Mouse (Mus musculus): Measurements from ENCODE around the gene Ccm2.

Gene Ccm2

DNA sequence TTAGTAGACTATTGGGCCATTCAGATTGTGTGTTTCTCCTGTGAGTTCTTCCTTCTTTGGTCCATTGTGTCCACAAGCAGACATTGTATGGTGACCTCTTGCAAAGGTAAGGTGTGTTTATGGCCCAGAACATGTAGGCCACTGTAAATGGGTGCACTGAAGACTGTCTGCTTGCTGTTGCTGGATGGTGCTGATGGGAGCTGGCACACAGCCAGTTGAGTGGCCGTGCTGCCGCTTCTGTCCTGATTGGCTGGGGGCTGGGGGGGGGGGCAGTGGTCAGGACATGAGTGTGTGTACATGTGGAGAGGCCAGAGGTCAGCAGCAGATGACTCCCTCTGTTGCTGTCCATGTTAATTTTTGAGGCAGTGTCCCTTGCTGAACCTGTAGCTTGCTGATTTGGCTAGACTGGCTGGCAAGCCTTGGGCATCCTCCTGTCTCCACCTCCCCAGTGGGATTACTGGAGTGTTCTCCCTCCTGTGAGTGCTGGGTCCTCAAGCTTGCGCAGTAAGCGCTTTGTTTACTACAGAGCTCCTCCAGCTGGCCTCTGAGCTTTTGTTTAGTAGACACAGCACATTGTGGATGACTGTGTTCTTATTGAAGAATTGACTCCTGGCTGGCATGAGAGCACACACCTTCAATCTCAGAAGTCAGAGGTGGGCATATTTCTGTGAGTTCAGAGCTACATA is 33.5 kb downstream of the Ccm2 start:
- no peak for DNase-seq (ENCODE audit: low spot score in 2 of 2)

DNA sequence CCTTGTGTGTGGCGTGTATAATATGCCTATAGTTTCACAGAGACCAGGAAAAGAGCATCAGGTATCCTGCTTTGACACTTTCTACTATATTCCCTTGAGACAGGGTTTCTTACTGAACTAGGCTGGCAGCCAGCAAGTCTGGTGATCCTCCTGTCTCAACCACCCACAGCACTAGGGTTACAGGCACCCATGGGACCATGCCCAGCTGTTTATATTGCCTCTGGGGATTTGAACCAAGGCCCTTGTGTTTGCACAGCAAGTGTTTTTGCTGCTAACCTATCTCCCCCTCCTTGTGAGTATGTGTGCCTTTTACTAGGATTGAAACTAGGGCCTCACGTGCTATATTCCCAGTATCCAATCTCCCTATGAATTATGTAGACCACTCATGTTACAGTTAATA is 34.9 kb downstream of the Ccm2 start:
- no peak for DNase-seq (ENCODE audit: low spot score in 2 of 2)

DNA sequence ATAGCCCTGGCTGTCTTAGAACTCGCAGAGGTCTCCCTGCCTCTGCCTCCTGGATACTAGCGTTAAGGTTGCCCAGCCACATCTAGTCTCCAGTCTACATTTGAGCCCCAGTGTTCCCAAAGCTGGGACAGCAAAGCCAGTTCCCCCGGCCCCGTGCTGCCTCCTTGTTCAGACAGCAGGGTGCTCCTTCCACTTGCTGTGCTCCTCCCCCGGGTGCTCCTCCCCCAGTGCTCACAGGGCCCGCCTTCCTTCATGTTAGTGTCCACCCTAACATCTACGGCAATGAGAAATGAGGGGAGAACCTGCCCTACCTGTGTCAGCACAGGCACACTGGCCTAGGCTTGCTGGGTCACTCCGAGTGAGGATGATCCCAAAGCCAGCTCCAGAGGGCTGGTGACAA is 39.1 kb downstream of the Ccm2 start:
- no peak for DNase-seq (ENCODE audit: low spot score in 2 of 2)

DNA sequence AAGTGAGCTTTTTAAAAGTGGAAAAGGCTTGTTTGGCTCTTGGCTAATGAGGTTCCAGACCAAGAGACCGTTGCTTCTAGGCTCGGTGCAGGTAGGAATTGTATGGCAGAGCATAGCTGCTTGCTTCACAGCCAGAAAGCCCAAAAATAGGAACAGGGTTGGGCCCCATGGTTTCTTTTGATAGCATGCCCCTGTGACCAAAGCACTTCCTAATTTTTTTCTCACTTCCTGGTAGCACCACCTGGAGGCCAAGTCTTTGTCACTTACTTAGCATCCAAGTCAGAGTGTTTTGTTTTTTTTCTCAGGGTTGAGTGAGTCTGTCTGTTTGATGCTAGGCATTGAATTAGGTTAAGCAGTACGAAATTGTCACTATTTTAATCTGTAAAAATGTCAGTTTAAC is 40.0 kb downstream of the Ccm2 start:
- no peak for DNase-seq (ENCODE audit: low spot score in 2 of 2)

DNA sequence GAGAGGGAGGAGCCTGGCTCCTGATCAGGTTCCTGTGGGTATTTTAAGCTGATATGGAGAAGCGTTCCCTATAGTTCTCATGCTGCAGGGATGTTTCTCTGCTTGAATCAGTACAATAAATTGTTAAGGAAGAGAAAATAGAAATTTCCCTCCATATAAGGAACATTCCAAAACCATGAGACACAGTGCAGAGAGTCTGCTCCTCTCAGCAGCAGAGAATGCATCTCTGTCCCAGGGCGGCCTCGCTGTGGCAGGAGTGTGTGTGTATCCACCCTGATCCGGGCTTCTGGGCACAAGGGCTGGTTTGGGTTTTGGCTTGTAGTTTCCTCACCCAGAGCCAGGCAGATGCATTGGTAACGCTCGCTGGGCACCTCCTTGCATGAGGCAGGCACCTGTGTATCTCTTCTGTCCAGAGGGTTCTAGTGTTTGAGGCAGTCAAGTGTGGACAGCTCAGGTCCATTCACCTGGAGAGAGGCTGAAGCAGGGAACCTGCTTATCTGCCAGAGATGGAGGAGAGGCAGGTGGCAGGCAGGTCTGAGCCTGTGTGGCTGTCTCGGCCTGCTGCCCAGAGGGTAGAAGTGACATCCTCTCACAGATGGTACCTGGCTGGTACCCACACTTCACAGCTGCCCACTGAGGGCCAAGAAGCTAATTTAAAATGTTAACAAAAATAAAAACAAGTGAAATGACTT is 40.7 kb downstream of the Ccm2 start:
- no peak for DNase-seq (ENCODE audit: low spot score in 2 of 2)

DNA sequence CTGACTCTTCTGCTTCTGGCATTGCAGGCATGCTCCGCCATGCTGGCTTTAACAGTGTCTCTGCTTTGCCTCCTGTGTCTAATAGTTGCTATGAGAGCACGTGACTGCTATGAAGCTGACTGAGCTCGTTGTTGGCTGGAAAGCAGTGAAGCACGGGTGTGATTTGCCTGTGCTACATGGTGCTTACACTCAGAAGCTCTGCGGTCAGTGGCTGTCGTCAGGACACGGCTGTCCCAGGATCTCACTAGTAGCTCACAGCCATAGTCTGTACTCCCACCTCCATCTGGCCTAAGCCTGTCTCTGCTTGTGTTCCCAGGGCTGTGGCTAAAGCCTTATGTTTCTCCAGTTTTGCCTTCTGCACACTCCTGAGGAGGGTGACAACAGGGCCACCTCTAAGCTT is 41.6 kb downstream of the Ccm2 start:
- no peak for DNase-seq (ENCODE audit: low spot score in 2 of 2)

DNA sequence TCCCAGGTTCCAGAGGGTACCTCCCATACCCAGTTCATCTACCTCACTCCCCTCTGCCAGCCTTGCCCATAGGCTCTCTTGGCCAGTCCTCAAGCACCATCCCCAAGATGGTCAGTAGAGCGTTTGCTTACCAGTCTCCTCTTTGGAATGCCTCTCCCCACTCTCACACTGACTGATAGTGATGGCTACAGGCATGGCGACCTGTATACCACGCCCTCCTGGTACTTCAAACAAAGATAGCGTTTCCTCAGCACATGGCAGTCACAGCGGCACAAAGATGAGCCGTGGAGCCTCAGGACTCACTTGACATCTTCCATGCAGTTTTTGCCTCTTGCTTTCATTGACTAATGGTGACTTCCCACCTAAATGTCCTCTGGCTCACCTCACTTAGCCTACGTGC is 43.2 kb downstream of the Ccm2 start:
- DNase-seq (ENCODE audit: low spot score in 2 of 2) = no peak

DNA sequence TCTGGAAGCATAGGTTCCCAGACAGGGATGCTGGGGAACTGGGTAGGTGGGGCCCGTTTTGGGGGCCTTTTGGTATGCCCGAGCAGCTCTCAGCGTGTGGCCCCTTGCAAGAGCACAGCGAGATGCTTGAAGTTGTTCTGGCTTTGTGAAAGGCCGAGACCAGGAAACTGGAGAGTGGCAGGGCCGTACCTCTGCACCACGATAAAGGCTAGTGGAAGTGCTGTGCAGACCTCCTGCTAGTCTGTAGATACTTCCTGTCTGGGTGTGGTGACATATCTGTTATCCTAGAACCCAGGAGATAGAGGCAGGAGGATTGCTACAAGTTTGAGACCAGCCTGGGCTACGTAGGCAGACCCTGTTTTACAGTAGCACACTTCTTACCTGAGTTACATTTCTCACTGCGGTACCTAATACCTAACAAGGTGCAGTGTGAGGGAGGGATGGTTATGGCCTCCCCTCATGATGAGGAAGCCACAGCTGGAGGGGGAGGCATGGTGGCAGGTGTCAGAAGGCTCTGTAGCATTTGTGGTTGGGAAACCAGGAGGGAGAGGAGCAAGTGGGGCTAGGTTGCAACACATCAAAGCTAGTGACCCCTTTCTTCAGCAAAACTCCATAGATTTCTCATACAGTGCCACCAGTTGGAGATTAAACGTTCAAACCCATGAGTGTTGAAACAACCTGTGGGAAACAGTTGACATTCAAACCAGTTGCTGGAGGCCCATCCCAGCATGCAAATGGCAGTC is 44.4 kb downstream of the Ccm2 start:
- no peak for DNase-seq (ENCODE audit: low spot score in 2 of 2)

DNA sequence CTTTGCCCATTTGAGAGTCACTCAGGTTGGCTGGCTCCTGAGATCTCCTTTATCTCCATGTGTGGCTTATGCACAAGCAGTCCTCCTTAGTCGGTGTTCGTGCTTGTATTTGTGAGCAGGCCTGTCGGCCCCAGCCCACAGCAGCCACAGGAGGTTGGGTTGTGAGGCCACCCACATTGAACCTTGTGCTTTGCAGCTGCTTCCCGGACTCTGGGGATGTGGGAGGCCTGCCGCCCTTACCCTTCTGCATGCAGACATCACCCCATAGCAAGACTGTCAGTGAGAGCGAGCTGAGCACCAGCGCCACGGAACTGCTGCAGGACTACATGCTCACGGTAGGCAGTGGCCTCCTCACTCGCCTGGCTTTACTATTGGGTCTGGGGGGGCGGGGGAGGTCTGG is 46.7 kb downstream of the Ccm2 start:
- DNase-seq (ENCODE audit: low spot score in 2 of 2) = no peak

DNA sequence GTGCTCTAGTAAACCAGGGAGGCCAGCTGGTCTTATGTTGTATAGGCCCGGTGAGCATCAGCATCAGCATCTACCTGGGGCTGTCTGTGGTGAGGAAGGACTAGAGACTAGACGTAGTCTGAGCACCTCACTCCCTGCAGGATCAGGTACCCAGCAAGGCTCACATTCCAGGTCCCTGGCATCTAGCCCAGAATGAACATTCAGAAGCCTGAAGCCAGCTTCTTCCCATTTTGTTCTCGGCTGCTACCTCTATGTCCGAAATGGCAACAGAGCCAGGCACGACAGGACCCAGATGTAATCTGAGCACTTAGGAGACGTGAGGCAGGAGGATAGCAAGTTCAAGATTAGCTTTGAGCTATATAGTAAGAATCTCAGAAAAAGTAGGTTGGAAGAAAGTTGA is 48.2 kb downstream of the Ccm2 start:
- no peak for DNase-seq (ENCODE audit: low spot score in 2 of 2)

DNA sequence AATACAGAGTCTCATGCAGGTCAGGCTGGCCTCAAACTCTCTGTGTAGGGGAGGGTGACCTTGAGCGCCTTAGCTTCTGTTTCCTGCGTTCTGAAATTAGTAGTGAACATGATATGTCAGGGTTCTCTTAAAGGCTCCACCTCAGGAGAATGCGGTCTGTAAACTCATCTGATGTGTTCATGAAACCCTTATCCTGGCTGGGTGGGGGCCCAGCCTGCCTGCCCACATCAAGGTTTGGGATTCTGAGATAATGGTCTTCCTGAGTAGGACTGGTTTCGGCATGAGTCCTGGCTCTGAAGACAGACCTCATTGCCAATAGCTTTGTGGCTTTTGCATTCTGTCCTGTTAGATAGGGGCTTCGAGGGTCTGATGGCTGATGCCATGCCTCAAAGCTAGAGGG is 48.7 kb downstream of the Ccm2 start:
- DNase-seq (ENCODE audit: low spot score in 2 of 2) = no peak

DNA sequence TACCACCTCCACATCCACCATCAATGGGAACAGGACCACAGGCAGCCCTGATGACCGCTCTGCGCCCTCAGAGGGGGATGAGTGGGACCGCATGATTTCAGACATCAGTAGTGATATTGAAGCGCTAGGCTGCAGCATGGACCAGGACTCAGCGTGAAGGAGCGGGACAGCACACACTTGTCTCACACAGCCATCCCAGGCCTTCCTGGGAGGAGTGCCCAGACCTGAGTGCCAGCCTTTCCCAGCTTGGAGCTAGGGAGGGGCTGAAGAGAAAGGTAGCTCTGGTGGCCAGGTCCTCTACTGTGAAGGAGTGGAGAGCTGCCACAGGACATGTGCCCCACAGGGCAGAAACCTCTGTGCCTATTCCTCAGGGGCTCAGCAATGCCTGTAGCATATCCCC is 49.5 kb downstream of the Ccm2 start:
- no peak for DNase-seq (ENCODE audit: low spot score in 2 of 2)

DNA sequence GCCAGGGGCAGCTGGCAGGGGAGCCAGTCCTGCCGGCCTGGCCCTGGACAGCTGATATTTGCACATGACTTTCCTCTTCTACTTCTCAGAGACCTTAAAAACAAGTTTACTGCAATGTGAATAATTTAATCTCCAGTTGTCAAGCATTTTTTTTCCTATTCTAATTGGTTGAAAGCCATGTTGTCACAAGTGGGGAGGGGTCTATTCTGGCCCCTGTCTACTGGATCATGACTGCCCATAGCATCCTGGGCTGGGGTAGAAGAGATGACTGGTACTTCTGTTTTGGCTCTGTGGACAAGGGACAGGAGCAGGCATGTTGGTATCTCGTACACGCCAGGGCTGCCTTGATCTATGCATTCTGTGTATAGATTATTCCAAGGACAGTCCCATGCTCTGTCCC is 49.9 kb downstream of the Ccm2 start:
- DNase-seq (ENCODE audit: low spot score in 2 of 2) = no peak

DNA sequence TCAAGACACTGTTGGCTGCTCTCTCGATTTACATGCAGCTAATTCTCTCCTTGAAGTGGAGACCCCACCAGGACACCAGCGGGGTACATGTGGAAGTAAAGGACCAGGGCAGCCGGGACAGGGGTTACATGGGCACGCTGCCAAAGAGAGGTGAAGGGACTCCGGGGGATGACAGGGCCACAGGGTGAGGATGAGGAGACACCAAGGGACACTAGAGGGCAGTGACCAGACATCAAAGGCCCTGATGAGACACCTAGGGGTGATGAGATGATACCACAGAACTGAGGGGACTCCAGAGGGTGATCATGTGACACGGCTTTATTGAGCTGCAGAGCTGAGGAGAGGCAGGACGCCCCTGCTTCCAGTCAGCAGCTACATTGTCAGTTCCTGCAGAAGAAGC is 50.8 kb downstream of the Ccm2 start:
- no peak for DNase-seq (ENCODE audit: low spot score in 2 of 2)

DNA sequence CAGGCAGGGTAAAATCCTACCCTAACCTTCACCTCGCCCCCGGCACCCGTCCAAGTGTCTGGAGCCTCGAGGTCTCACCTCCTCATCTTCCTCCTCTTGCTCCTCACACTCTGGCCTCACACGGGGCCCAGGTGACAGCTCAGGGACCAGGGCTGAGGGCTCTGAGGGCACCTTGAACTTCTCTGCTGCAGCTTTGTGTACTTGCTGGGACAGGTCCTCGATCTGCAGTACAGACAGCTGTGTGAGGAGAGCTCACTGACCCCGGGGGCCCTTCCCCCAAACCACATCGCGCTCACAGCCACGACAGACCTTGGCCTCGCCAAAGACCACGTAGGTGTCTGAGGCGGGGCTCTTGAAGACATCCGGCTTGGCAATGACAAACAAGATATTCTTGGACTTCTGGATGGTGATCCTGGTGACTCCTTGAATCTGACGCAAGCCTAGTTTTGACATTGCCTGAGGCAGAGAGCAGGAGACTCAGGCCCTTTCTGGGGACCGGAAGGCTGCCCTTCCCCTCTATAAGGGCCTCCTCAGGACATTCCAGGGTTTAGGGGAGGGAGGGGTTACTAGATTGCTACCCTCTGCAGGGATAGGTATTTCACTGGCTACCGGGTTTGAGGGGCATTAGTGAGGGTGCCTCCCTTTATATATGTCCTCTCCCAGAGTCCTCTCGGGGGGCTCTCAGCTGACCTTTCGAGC is 51.7 kb downstream of the Ccm2 start:
- no peak for DNase-seq (ENCODE audit: low spot score in 2 of 2)

DNA sequence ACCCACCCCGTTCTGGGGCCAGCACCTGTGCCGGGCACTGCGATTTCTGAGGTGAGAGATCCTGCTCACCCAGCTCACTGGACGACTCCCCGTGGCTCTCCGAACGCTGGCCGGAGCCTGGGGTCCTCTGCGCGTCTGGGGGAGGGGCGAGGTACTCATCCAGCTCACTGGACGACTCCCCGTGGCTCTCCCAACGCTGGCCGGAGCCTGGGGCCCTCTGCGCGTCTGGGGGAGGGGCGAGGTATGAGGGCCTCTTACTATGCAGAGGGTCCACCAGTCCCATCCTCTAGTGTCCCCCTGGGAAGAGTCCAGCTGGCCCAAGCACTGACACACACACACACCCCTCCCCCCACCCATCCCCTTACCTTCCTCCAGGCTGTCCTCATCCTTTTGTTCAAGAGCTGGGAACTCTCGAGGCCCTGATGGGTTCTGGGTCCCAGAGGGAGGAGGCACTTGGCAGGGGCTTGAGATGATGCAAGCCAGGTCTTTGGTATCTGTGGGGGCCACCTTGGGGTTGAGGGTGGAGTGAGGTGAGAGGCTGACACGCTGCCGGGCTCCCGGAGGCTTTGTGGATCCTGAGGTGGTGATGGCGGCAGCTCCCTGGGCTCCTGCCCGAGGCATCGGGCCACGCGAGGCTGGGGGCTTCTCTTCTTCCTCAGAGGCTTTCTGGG is 52.5 kb downstream of the Ccm2 start:
- DNase-seq (ENCODE audit: low spot score in 2 of 2) = no peak

DNA sequence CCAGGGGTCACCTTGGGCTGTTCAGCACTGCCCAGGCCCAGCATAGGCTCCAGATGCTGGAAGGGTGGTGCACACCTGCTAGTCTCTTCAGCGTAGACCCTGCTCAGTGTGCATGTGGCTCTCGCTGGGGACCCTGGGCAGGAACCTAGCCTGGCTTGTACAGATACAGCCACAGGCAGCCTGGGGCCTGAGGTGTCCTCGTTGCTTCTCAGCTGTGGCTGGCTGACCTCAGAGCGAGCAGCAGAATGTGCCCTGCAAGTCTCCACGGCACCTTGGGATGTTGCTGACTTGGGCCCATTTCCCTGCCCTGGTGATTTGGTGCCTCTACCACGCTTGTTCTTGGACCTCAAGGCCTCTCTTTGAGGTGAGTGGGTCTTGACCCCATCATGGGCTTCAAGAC is 53.1 kb downstream of the Ccm2 start:
- DNase-seq (ENCODE audit: low spot score in 2 of 2) = no peak

DNA sequence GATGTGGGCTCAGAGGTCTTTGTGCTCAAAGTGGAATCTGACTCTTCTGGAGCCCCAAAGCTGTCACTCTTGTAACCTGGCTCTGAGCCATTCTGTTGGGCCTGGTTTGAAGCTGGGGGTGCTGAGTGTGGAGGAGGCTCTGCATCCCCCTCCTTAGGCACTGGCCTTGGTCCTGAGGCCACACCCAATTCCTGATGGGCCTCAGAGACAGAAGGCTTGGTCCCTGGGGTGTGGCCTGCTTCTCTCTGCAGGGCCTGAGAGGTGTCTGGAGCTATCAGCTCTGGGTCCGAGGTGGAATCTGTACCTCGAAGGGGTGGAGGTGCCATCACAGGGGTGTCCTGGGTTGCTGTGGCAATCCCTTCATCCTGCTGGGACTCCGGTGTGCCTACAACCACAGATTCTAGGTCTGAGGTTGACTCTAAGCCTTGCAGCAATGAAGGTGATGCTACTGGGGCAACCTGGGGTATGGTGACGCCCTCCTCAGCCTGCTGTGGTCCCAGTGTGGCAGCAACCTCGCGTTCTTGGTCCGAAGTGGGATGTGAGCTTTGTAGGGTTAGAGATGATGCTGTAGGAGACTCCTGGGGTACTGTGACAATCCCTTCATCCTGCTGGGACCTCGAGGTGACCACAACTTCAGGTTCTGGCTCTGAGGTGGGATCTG is 53.7 kb downstream of the Ccm2 start:
- no peak for DNase-seq (ENCODE audit: low spot score in 2 of 2)

DNA sequence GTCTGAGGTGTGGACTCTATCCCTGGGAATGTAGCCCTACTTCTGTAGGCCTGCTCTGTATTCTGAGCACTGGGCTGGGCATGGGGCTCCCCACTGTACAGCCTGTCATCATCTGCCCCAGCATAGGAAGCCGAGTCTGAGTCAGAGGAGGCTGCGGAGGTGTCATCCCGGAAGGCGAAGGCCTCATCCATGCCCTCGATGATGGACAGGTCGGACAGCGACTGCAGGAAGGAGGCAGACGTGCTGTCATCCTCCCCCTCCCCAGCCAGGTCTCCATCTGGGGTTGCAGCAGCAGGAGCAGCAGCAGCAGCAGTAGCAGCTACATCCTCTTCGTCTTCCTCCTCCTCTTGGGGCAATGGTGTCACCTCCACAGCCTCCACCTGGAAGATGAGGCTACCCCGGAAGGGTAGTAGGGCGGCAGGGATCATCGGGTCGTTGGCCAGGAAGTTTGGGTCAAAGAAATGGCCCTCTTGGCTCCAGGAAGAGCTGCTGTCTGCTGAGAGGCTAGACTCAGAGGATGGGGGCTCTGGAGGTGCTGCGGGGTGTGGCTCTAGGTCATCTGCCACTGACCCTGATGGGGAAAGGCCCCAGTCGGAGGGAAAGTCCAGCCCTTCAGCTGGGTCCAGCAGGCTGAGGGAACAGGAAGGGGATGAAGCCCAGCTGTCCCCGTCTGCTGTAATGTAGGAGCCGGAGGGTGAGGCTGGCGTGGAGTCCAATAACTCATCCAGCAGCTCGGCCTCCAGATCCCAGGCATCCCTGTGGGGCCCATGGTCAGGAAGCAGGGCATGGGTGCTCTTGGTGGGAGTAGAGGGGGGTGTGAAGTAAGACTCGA is 55.2 kb downstream of the Ccm2 start:
- DNase-seq (ENCODE audit: low spot score in 2 of 2) = no peak

DNA sequence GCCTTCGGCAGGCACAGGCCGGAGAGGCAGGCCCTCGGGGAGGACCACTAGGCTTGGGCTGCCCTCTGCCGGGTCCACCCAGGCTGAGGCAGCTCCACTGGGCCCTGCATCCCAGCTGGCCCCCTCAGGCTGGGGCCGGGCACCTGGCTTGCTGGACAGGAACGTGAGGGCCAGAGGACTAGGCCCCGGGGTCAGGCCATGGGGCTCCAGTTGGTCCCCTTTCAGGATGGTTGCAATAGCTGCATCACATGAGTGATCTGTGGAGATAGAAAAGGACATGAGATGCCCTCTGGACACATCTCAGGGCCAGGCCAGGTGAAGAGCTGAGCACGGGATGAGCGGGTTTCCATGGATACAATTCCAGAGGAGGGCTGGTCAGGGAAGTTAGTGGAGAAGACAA is 56.0 kb downstream of the Ccm2 start:
- no peak for DNase-seq (ENCODE audit: low spot score in 2 of 2)

DNA sequence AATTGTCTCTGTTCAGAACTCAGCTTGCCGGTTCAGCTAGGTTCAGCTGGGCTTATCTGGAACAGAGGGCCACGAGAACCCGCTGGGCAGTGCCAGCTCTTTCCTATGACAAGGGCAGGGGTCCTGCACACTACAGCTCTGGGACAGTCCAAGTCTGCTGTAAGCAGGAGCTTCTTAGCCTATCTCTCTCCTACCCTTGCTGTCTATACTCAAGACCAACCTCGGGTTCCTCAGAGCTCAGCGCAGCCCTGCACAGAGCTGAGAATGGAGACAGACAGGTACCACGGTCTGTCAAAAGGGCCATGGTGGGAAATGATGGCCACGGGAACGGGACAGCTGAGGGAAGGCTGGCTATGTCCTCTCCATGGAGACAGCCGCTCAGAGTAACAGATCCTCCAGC is 56.5 kb downstream of the Ccm2 start:
- no peak for DNase-seq (ENCODE audit: low spot score in 2 of 2)

All from frontal cortex, postnatal 36 days (tissue).